Mouse (Mus musculus) spleen, adult 10 weeks (tissue): ENCODE data around the gene Nectin1. TPM values are rescaled to one million over a fixed set of nuclear protein-coding genes. Genes with fewer than 3 reads are reported as not detected.

Experiments
- polyA plus RNA-seq: library from polyadenylated mRNA; stranded (reverse); fragments of 350-450 nt; fragmentation: Illumina TruSeq; extraction: RNeasy Lipid Tissue Mini Kit (QIAGEN cat#74804); gene quantifications from one replicate; pipeline ENCODE4 v1.2.3, GENCODE M21; 2015; ENCODE audit warnings: low replicate concordance; ENCODE audit not compliant: insufficient read depth

Gene Nectin1
- 3.3 TPM for polyA plus RNA-seq

DNA sequence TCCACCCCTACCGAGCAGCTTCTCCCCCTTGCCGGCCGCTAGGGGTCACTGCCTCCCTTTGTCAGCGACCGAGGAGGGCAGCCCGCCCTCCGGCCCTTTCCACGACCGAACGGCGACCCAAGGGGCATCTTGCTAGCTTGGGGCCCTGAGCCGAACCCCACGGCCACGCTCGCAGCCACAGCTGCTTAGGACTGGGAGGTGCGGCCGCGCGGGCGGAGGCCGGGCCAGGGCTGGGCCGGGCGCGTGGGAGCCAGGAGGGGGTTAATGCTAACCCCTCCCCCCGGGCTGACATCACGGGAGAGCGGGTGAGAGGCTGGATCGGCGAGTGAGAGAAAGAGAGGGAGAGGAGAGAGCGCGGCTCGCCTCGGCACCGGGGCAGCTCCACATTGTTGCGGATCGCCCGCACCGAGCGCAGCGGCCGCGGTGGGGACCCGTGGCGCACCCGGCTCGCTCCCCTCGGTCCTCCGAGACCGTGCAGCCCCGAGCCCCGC is at the start of gene Nectin1:
Gene Nectin1, plus strand, starts transcription at position 338 of the 491 bp plus-strand sequence.

